Mouse (Mus musculus): ENCODE measurements around the gene Msi2.
A peak's percentile ranks its signal among the peaks of the same experiment; 100 is the strongest.

Msi2 gene

GRCm38 (mm10) chr11:88448571-88448970, 269.7 kb downstream of the Msi2 start:
- DNase-seq (ENCODE audit: low spot score), result no peak

- no peak for DNase-seq (ENCODE audit: low spot score)
Observed at GRCm38 (mm10) chr11:88447350-88447749, 271.0 kb downstream of the Msi2 start.

GRCm38 (mm10) chr11:88443905-88444304, 274.4 kb downstream of the Msi2 start:
- DNase-seq (ENCODE audit: low spot score), result no peak

GRCm38 (mm10) chr11:88443291-88443690, 275.0 kb downstream of the Msi2 start:
- DNase-seq (ENCODE audit: low spot score), result peak; percentile 20

GRCm38 (mm10) chr11:88441871-88442740, 276.2 kb downstream of the Msi2 start:
- DNase-seq (ENCODE audit: low spot score), result no peak

- no peak for DNase-seq (ENCODE audit: low spot score)
Observed at GRCm38 (mm10) chr11:88438659-88439058, 279.7 kb downstream of the Msi2 start.

- DNase-seq (ENCODE audit: low spot score), result no peak
Observed at GRCm38 (mm10) chr11:88436596-88436995, 281.7 kb downstream of the Msi2 start.

GRCm38 (mm10) chr11:88435543-88435942, 282.8 kb downstream of the Msi2 start:
- no peak for DNase-seq (ENCODE audit: low spot score)

GRCm38 (mm10) chr11:88431363-88432269, 286.7 kb downstream of the Msi2 start:
- no peak for DNase-seq (ENCODE audit: low spot score)

GRCm38 (mm10) chr11:88430292-88430691, 288.0 kb downstream of the Msi2 start:
- no peak for DNase-seq (ENCODE audit: low spot score)

GRCm38 (mm10) chr11:88429680-88430079, 288.6 kb downstream of the Msi2 start:
- no peak for DNase-seq (ENCODE audit: low spot score)

GRCm38 (mm10) chr11:88425631-88426101, 292.6 kb downstream of the Msi2 start:
- DNase-seq (ENCODE audit: low spot score), result no peak

- DNase-seq (ENCODE audit: low spot score), result no peak
Observed at GRCm38 (mm10) chr11:88424034-88424767, 294.1 kb downstream of the Msi2 start.

GRCm38 (mm10) chr11:88421057-88421578, 297.2 kb downstream of the Msi2 start:
- DNase-seq (ENCODE audit: low spot score), result no peak

GRCm38 (mm10) chr11:88419657-88420366, 298.5 kb downstream of the Msi2 start:
- DNase-seq (ENCODE audit: low spot score), result no peak

GRCm38 (mm10) chr11:88419064-88419463, 299.2 kb downstream of the Msi2 start:
- DNase-seq (ENCODE audit: low spot score), result no peak

GRCm38 (mm10) chr11:88414157-88414870, 304.0 kb downstream of the Msi2 start:
- no peak for DNase-seq (ENCODE audit: low spot score)

- DNase-seq (ENCODE audit: low spot score), result peak; percentile 72
Observed at GRCm38 (mm10) chr11:88412423-88413094, 305.8 kb downstream of the Msi2 start.

GRCm38 (mm10) chr11:88408305-88408704, 310.0 kb downstream of the Msi2 start:
- no peak for DNase-seq (ENCODE audit: low spot score)

- DNase-seq (ENCODE audit: low spot score), result no peak
Observed at GRCm38 (mm10) chr11:88406408-88406915, 311.9 kb downstream of the Msi2 start.

All from layer of hippocampus, adult 11-12 months (tissue).